Mouse (Mus musculus) CH12.LX (cell line): ENCODE results near the gene Atp13a4. TPM values are rescaled to one million over a fixed set of nuclear protein-coding genes. Genes with fewer than 3 reads are reported as not detected.

Source experiments
- DNase-seq: peaks from one replicate; pipeline ENCODE4 v3.0.0-alpha.2; 2013; ENCODE audit errors: extremely low read depth
- H3K27ac ChIP-seq: 2 replicates; pipeline ENCODE4 v1.5.1; 2012; ENCODE audit warnings: low read depth, mild to moderate bottlenecking, control low read depth, moderate library complexity; ENCODE audit not compliant: insufficient read depth
- H3K27me3 ChIP-seq: replicated peaks from 2 replicates; pipeline ENCODE3; 2012; ENCODE audit warnings: inconsistent platforms
- H3K36me3 ChIP-seq, 2 experiments: replicated peaks in 1 of 2; 2 replicates each; pipeline versions ENCODE3 to v1.6.1; 2012; ENCODE audit warnings: inconsistent platforms in 1 of 2, low read length in 1 of 2, mild to moderate bottlenecking in 1 of 2, mixed read lengths in 1 of 2, moderate library complexity in 1 of 2; ENCODE audit not compliant: control insufficient read depth in 1 of 2, insufficient read depth in 1 of 2
- H3K4me1 ChIP-seq, 2 experiments: 2 replicates each; pipeline ENCODE4 v1.6.1; 2012; ENCODE audit warnings: inconsistent platforms in 1 of 2, moderate library complexity in 1 of 2; ENCODE audit not compliant: insufficient read depth in 2 of 2, control insufficient read depth in 1 of 2
- H3K4me2 ChIP-seq: 2 replicates; pipeline ENCODE4 v1.6.1; 2012; ENCODE audit warnings: low read depth, mild to moderate bottlenecking, control low read depth; ENCODE audit not compliant: poor library complexity, insufficient read depth, severe bottlenecking
- H3K4me3 ChIP-seq, 3 experiments: fragments of 150-350 bp in 1 of 3; sonication (generic) in 1 of 3; replicated peaks in 1 of 3; 2 replicates each; pipeline versions ENCODE3 to v1.5.1; 2011 to 2012; ENCODE audit warnings: low read depth in 2 of 3, low read length in 2 of 3, mild to moderate bottlenecking in 2 of 3, moderate library complexity in 2 of 3, control low read depth in 1 of 3, improper control_type of control experiment in 1 of 3, inconsistent platforms in 1 of 3, mixed read lengths in 1 of 3; ENCODE audit not compliant: poor library complexity in 1 of 3
- H3K79me2 ChIP-seq: replicated peaks from 2 replicates; pipeline ENCODE4 v1.6.1; 2012; ENCODE audit warnings: mild to moderate bottlenecking, moderate library complexity; ENCODE audit not compliant: control insufficient read depth, poor library complexity, insufficient read depth, severe bottlenecking; ENCODE audit errors: extremely low read depth
- H3K9ac ChIP-seq: 2 replicates; pipeline ENCODE4 v1.6.1; 2012; ENCODE audit warnings: low read depth, mild to moderate bottlenecking, control low read depth, moderate library complexity; ENCODE audit not compliant: insufficient read depth
- H3K9me3 ChIP-seq: replicated peaks from 2 replicates; pipeline ENCODE3; 2012; ENCODE audit warnings: low read length, inconsistent platforms, mixed read lengths
- CHD1 ChIP-seq: IDR thresholded peaks from 2 replicates; pipeline ENCODE4 v1.6.1; 2012; ENCODE audit warnings: low read depth, low read length, improper control_type of control experiment, inconsistent platforms
- CHD2 ChIP-seq: IDR thresholded peaks from 2 replicates; pipeline ENCODE4 v1.6.1; 2011; ENCODE audit warnings: low read length, improper control_type of control experiment
- CTCF ChIP-seq, 2 experiments: IDR thresholded peaks in 1 of 2; conservative IDR thresholded peaks in 1 of 2; 2 replicates each; pipeline ENCODE4 v1.5.1; 2011 to 2012; ENCODE audit warnings: low read depth in 2 of 2, low read length in 2 of 2, improper control_type of control experiment in 1 of 2, inconsistent platforms in 1 of 2, mild to moderate bottlenecking in 1 of 2, moderate library complexity in 1 of 2
- ELF1 ChIP-seq: IDR thresholded peaks from 2 replicates; pipeline ENCODE4 v1.6.1; 2014; ENCODE audit warnings: low read depth, mild to moderate bottlenecking, inconsistent platforms, low read length, improper control_type of control experiment
- ETS1 ChIP-seq: conservative IDR thresholded peaks from 2 replicates; pipeline ENCODE4 v1.6.1; 2012; ENCODE audit warnings: low read depth, mild to moderate bottlenecking, inconsistent platforms, low read length, improper control_type of control experiment, moderate library complexity
- HCFC1 ChIP-seq: IDR thresholded peaks from 2 replicates; pipeline ENCODE4 v1.6.1; 2012; ENCODE audit warnings: low read depth, mild to moderate bottlenecking, inconsistent platforms, low read length, improper control_type of control experiment
- IRF4 ChIP-seq: IDR thresholded peaks from 2 replicates; pipeline ENCODE4 v1.6.1; 2014; ENCODE audit warnings: low read depth, mild to moderate bottlenecking, inconsistent platforms, low read length, improper control_type of control experiment
- MAFK ChIP-seq: IDR thresholded peaks from 2 replicates; pipeline ENCODE4 v1.6.1; 2011; ENCODE audit warnings: low read length, improper control_type of control experiment; ENCODE audit not compliant: insufficient replicate concordance
- PAX5 ChIP-seq: IDR thresholded peaks from 2 replicates; pipeline ENCODE4 v1.6.1; 2012; ENCODE audit warnings: low read length, inconsistent platforms, mixed read lengths
- POLR2A ChIP-seq: IDR thresholded peaks from 2 replicates; pipeline ENCODE4 v1.6.1; 2011; ENCODE audit warnings: low read depth, mild to moderate bottlenecking, improper control_type of control experiment, low read length
- RAD21 ChIP-seq: IDR thresholded peaks from 2 replicates; pipeline ENCODE4 v1.6.1; 2011; ENCODE audit warnings: low read depth, mild to moderate bottlenecking, low read length, improper control_type of control experiment, moderate library complexity
- SMC3 ChIP-seq: IDR thresholded peaks from 2 replicates; pipeline ENCODE4 v1.6.1; 2011; ENCODE audit warnings: low read depth, low read length, improper control_type of control experiment
- TCF12 ChIP-seq: IDR thresholded peaks from 2 replicates; pipeline ENCODE4 v1.6.1; 2014; ENCODE audit warnings: low read depth, mild to moderate bottlenecking, inconsistent platforms, low read length, improper control_type of control experiment
- UBTF ChIP-seq: IDR thresholded peaks from 2 replicates; pipeline ENCODE4 v1.6.1; 2012; ENCODE audit warnings: low read depth, mild to moderate bottlenecking, inconsistent platforms, low read length, improper control_type of control experiment, moderate library complexity
- USF1 ChIP-seq: IDR thresholded peaks from 2 replicates; pipeline ENCODE4 v1.6.1; 2014; ENCODE audit warnings: low read depth, mild to moderate bottlenecking, inconsistent platforms, low read length, improper control_type of control experiment
- ZC3H11A ChIP-seq: IDR thresholded peaks from 2 replicates; pipeline ENCODE4 v1.6.1; 2012; ENCODE audit warnings: low read depth, mild to moderate bottlenecking, inconsistent platforms, low read length, improper control_type of control experiment
- ZKSCAN1 ChIP-seq: IDR thresholded peaks from 2 replicates; pipeline ENCODE4 v1.6.1; 2012; ENCODE audit warnings: low read depth, inconsistent platforms, low read length, improper control_type of control experiment, borderline replicate concordance
- dilution Hi-C: fragments of 300-500 bp; cut with MboI; formaldehyde crosslinking; loops from 2 replicates; pipeline ENCODE4 v1.14.3; 2020; ENCODE audit warnings: low sequenced_read_pairs; ENCODE audit not compliant: extremely low pct_unique_long_range_greater_than_20kb, extremely low pct_ligation_motif_present
- in situ Hi-C: fragments of 300-500 bp; cut with MboI; formaldehyde crosslinking; loops from 3 replicates; pipeline ENCODE4 v1.14.3; 2019; ENCODE audit warnings: low sequenced_read_pairs, low pct_ligation_motif_present, low pct_unique_long_range_greater_than_20kb, mixed read lengths
- polyA plus RNA-seq: library from polyadenylated mRNA; unstranded; fragments of >175 nt; gene quantifications from 2 replicates; pipeline ENCODE4 v1.2.1, GENCODE M21; 2012; ENCODE audit warnings: low read depth; ENCODE audit not compliant: insufficient read length
- total RNA-seq, 2 experiments: library from RNA; depleted of rRNA; stranded (reverse); fragments of 300-350 nt in 1 of 2; fragments of >200 nt in 1 of 2; gene quantifications; 2 replicates each; pipeline ENCODE4 v1.2.3; 2012 to 2014

Gene Atp13a4
- total and polyA plus RNA-seq, 3 experiments: not detected

- no peak overlapping the region for H3K9ac ChIP-seq
- no peaks in the 10 kb centered on the region for H3K79me2 ChIP-seq
- H3K27ac ChIP-seq: no peak overlapping the region
- H3K27me3 ChIP-seq: no peaks in the 10 kb centered on the region
- no peak overlapping the region for H3K4me3 ChIP-seq
- H3K4me2 ChIP-seq: no peak overlapping the region
- no peaks in the 10 kb centered on the region for H3K9me3 ChIP-seq
- in situ Hi-C loops (loop anchor here (10.0 to 25.0 kb wide), 2 partner anchors 102 to 866 kb away; no protein-coding TSS in a partner anchor), dilution Hi-C loops (no loop called here)
- no peaks in the 10 kb centered on the region for H3K4me1 ChIP-seq
- no peak for DNase-seq
- TF ChIP-seq POLR2A: no peak
- TF ChIP-seq MAFK: no peak
- TF ChIP-seq PAX5: no peak
- TF ChIP-seq UBTF: no peak
- no peak for TF ChIP-seq HCFC1
- no peak for TF ChIP-seq TCF12
- TF ChIP-seq SMC3: no peak
- H3K36me3 ChIP-seq: no peaks in the 10 kb centered on the region
These were observed 91.4 kb downstream of the Atp13a4 start for GRCm38 (mm10) chr16:29453282-29453681.

- in situ Hi-C loops: loop anchor here (10.0 to 25.0 kb wide), 2 partner anchors 103 to 864 kb away; no protein-coding TSS in a partner anchor
- Histone ChIP-seq H3K4me3 (no peak overlapping the region), H3K4me2 (no peak overlapping the region), H3K9me3 (no peaks in the 10 kb centered on the region), H3K9ac (no peak overlapping the region), H3K27me3 (no peaks in the 10 kb centered on the region), H3K79me2 (no peaks in the 10 kb centered on the region), H3K36me3 (no peaks in the 10 kb centered on the region), H3K4me1 (no peaks in the 10 kb centered on the region), H3K27ac (no peak overlapping the region)
- DNase-seq: peak; percentile 76
- dilution Hi-C loops: no loop called here
- TF ChIP-seq CHD2 (no peak), ETS1 (no peak), PAX5 (no peak), IRF4 (0 out of 2 replicates have a peak, but pooled peaks have one; percentile 16), ZKSCAN1 (no peak), TCF12 (0 out of 2 replicates have a peak, but pooled peaks have one; percentile 28), CHD1 (no peak), MAFK (no peak), USF1 (no peak), HCFC1 (no peak), SMC3 (peak; percentile 95), ELF1 (peak; percentile 23; the same call in 1 of the 2 replicates), RAD21 (peak; percentile 78), ZC3H11A (peak; percentile 34), CTCF (conservative IDR thresholded peaks at IDR 0.05 in 1 of 2, IDR thresholded peaks at IDR 0.05 in 1 of 2; ENCODE audit: low read depth in 2 of 2, low read length in 2 of 2) (peak; percentile 35 to 95)
These were observed 93.0 kb downstream of the Atp13a4 start for GRCm38 (mm10) chr16:29451706-29452105.
